Mouse (Mus musculus): Measurements from ENCODE around the gene Nid2. TPM values are rescaled to one million over a fixed set of nuclear protein-coding genes. Genes with fewer than 3 reads are reported as not detected.
A peak's percentile ranks its signal among the peaks of the same experiment; 100 is the strongest.

The Nid2 gene
- total RNA-seq, 2 experiments from 2014 or later = 59.7 to 74.5 TPM

GRCm38 (mm10) chr14:19858808-19859776, 108.0 kb downstream of the Nid2 start:
- DNase-seq = peak; percentile 8

GRCm38 (mm10) chr14:19860281-19860680, 109.2 kb downstream of the Nid2 start:
- no peak for DNase-seq

Other genes with a start within 250 kb of the Nid2 start
- gene Gm2244, start 201.3 kb upstream of the Nid2 start, total RNA-seq (2021) = not detected
- gene Gm2237, start 166.1 kb upstream of the Nid2 start, total RNA-seq (2021) = 1 to 10 TPM; 1.0 to 1.1 TPM
- not detected for gene Gm5458, start 148.7 kb upstream of the Nid2 start, total RNA-seq (2021)
- gene Rtraf, start 72.6 kb downstream of the Nid2 start, total RNA-seq (2021) = 10 to 100 TPM; 77.8 to 80.3 TPM
- gene Gng2, start 226.4 kb downstream of the Nid2 start, total RNA-seq (2021) = 10 to 100 TPM; 43.5 to 55.8 TPM

Data from adrenal gland, postnatal 10 days (tissue).